Mouse (Mus musculus) lung, postnatal 10 days (tissue): ENCODE results near the gene Ndufs7.
"Not testable (repeated sequence)": the region's sequence is repeated elsewhere in the genome, so short reads cannot be mapped to it uniquely, and the experiment has no call there.

Experiments used
- DNase-seq: peaks from one replicate; pipeline ENCODE4 v3.0.0; 2021

The Ndufs7 gene

GRCm38 (mm10) chr10:80242607-80243006, 6.3 kb upstream of the Ndufs7 start:
- DNase-seq, result no peak

- peak; percentile 61 for DNase-seq
These were observed 4.0 kb upstream of the Ndufs7 start for GRCm38 (mm10) chr10:80244791-80245399.

GRCm38 (mm10) chr10:80245600-80245999, 3.3 kb upstream of the Ndufs7 start:
- DNase-seq, result peak; percentile 91

- no peak for DNase-seq
These were observed 1.1 kb upstream of the Ndufs7 start for GRCm38 (mm10) chr10:80247849-80248248.

- not testable (repeated sequence) for DNase-seq
These were observed 484 bp upstream of the Ndufs7 start for GRCm38 (mm10) chr10:80248437-80248836.

- DNase-seq, result no peak
These were observed 1.1 kb downstream of the Ndufs7 start for GRCm38 (mm10) chr10:80250059-80250458.

- no peak for DNase-seq
These were observed 1.7 kb downstream of the Ndufs7 start for GRCm38 (mm10) chr10:80250573-80250972.

- DNase-seq, result no peak
These were observed 3.1 kb downstream of the Ndufs7 start for GRCm38 (mm10) chr10:80252011-80252410.

- DNase-seq, result no peak
These were observed 3.8 kb downstream of the Ndufs7 start for GRCm38 (mm10) chr10:80252493-80253274.

- no peak for DNase-seq
These were observed 4.6 kb downstream of the Ndufs7 start for GRCm38 (mm10) chr10:80253551-80253950.

GRCm38 (mm10) chr10:80254331-80255297, 5.7 kb downstream of the Ndufs7 start:
- no peak for DNase-seq

- peak; percentile 53 for DNase-seq
These were observed 7.1 kb downstream of the Ndufs7 start for GRCm38 (mm10) chr10:80255881-80256535.

GRCm38 (mm10) chr10:80257936-80258335, 9.0 kb downstream of the Ndufs7 start:
- no peak for DNase-seq

- no peak for DNase-seq
These were observed 10.0 kb downstream of the Ndufs7 start for GRCm38 (mm10) chr10:80258752-80259462.

GRCm38 (mm10) chr10:80259463-80259805, 10.5 kb downstream of the Ndufs7 start:
- no peak for DNase-seq

- peak; percentile 80 for DNase-seq
These were observed 11.1 kb downstream of the Ndufs7 start for GRCm38 (mm10) chr10:80259861-80260641.

GRCm38 (mm10) chr10:80260642-80261584, 12.0 kb downstream of the Ndufs7 start, which contains the start of the genes Gamt and Dazap1:
Gene Gamt, minus strand, starts transcription at chr10:80261012.
Gene Dazap1, plus strand, starts transcription at chr10:80261486.
- DNase-seq, result peak; percentile 99

GRCm38 (mm10) chr10:80261585-80261968, 12.7 kb downstream of the Ndufs7 start:
- DNase-seq, result peak; percentile 100

GRCm38 (mm10) chr10:80262169-80262568, 13.2 kb downstream of the Ndufs7 start:
- no peak for DNase-seq
